Mouse (Mus musculus) testis, postnatal 14 days (tissue): ENCODE data around the gene Vmn1r61.

Experiments
- DNase-seq: peaks from one replicate; pipeline ENCODE4 v3.0.0; 2021; ENCODE audit warnings: low spot score

The Vmn1r61 gene

GRCm38 (mm10) chr7:5613195-5613594, at the start of gene Vmn1r61:
Vmn1r61 (minus strand) TSS chr7:5613295.
- no peak for DNase-seq
